ENCODE assay signal across 13 mouse cellular contexts in genomic region chr9:86188873-86189272, GRCm38 (mm10).
"Had no signal": no experiment of that assay in that cellular context is flagged by ENCODE, and none has a peak within 500 bp of the region (broad histone marks: within the 10 kb centered on the region; RNA-seq: fewer than 3 reads in every experiment).

No protein-coding gene starts in this region.

- H3K9me3 ChIP-seq: limb, embryonic 13.5 days; neural tube, embryonic 13.5 days had no signal

- H3K4me3 ChIP-seq: limb, embryonic 13.5 days; neural tube, embryonic 13.5 days had no signal

- DNase-seq: kidney, adult 8-10 months; kidney, postnatal 25 days; layer of hippocampus, adult 9-11 months; layer of hippocampus, postnatal 36 days; lung, adult 18-20 months; retina, postnatal 1 day; right cerebral cortex, postnatal 4 days; spleen, adult 18-20 months; thymus, adult 18-20 months; thymus, postnatal 14 days had no signal

- H3K9ac ChIP-seq: limb, embryonic 13.5 days; liver, embryonic 14.5 days; neural tube, embryonic 13.5 days had no signal

- H3K4me2 ChIP-seq: limb, embryonic 13.5 days; neural tube, embryonic 13.5 days had no signal

- H3K27ac ChIP-seq: limb, embryonic 13.5 days; liver, embryonic 14.5 days; neural tube, embryonic 13.5 days had no signal

- H3K36me3 ChIP-seq: limb, embryonic 13.5 days; neural tube, embryonic 13.5 days had no signal

- H3K27me3 ChIP-seq: limb, embryonic 13.5 days; neural tube, embryonic 13.5 days had no signal
